Mouse (Mus musculus) thymus, adult 2 months (tissue): ENCODE results near the gene Zfp618.

Source experiments
- CTCF ChIP-seq: fragments of 200-500 bp; IDR thresholded peaks from 2 replicates; pipeline ENCODE4 v1.5.1; 2012; ENCODE audit warnings: mild to moderate bottlenecking, control low read depth, low read length, moderate library complexity, borderline replicate concordance; ENCODE audit not compliant: control insufficient read depth, poor library complexity, insufficient read depth; ENCODE audit errors: extremely low read depth
- POLR2A ChIP-seq: fragments of 200-500 bp; IDR thresholded peaks from 2 replicates; pipeline ENCODE4 v1.6.1; 2012; ENCODE audit warnings: mild to moderate bottlenecking, low read length, control low read depth, moderate library complexity; ENCODE audit not compliant: control insufficient read depth, poor library complexity, insufficient read depth; ENCODE audit errors: extremely low read depth

DNA sequence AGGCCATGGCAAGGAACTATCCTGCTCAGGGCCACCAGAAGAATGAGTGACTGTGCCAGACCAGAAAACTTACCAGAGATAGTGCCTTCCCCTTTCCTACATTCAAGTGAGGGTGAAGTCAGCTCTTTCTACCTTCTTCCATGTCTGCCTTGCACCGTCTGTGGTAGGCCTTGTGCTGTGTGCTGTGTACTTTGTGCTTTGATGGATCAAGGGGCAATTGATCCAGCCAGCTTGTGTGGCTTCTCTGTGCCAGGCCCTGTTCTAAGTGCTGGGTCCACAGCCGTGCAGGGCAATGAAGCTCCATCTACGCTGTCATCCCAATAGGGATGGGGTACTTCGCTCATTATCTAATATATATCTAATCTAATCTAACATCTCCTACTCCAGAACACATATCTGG is 98.0 kb downstream of the Zfp618 start:
- TF ChIP-seq CTCF (no peak), POLR2A (no peak)
